Mouse (Mus musculus) c-Kit-positive CD71-positive TER-119-positive erythroid progenitor cells, embryonic 14.5 days (primary cell): ENCODE data around the gene Gm3776.
"Not testable (repeated sequence)": the region's sequence is repeated elsewhere in the genome, so short reads cannot be mapped to it uniquely, and the experiment has no call there.

Source experiments
- DNase-seq: peaks from one replicate; pipeline ENCODE4 v3.0.0-alpha.2; 2013; ENCODE audit warnings: low spot score

Gene Gm3776

DNA sequence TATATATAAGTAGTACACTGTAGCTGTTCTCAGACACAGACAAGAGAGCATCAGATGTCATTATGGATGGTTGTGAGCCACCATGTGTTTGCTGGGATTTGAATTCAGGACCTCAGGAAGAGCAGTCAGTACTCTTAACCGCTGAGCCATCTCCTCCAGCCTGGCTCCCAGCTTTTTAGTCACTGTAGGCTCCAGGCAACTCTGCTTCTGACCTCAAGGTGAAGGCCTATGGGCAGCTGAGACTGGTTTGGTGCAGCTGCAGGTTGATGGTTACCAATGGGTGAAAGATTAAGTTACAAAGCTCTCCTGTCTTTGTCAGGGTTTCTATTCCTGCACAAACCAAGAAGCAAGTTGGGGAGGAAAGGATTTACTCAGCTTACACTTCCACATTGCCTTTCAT, 36.8 kb downstream of the Gm3776 start:
- not testable (repeated sequence) for DNase-seq

GRCm38 (mm10) chr9:78294781-78295180, 37.9 kb downstream of the Gm3776 start:
- not testable (repeated sequence) for DNase-seq

- peak; percentile 37 for DNase-seq
Observed at GRCm38 (mm10) chr9:78296089-78296488, 39.2 kb downstream of the Gm3776 start.

GRCm38 (mm10) chr9:78298232-78298631, 41.3 kb downstream of the Gm3776 start:
- no peak for DNase-seq

- not testable (repeated sequence) for DNase-seq
Observed at GRCm38 (mm10) chr9:78299143-78299542, 42.2 kb downstream of the Gm3776 start.

DNA sequence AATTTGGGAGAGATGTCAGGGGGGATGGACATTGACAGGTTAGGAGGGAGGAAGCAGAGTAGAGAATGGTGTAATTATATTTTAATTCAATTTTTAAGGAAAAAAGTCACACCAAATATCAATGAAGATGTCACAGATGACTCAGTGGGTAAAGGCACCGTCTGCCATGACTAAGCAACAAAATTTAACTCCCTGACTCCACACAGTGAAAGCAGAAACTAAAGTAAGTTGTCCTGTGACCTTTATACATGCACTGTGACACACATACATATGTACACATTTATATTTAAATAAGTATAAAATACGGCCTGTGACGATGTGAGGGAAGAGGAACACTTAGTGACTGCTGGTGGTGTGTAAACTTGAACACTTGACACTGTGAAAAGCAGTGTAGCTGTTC, 51.2 kb downstream of the Gm3776 start:
- DNase-seq: not testable (repeated sequence)

GRCm38 (mm10) chr9:78314696-78315095, 57.8 kb downstream of the Gm3776 start, which contains the start of gene Omt2a:
Omt2a (minus strand) TSS chr9:78314796.
- DNase-seq: no peak
